Mouse (Mus musculus) bone marrow, adult 2 months (tissue): ENCODE results near the gene B3galt6.

Source experiments
- CTCF ChIP-seq: fragments of 200-500 bp; IDR thresholded peaks from 2 replicates; pipeline ENCODE4 v1.5.1; 2011; ENCODE audit warnings: low read length, control low read depth; ENCODE audit not compliant: control insufficient read depth, insufficient read depth
- POLR2A ChIP-seq: fragments of 200-500 bp; IDR thresholded peaks from 2 replicates; pipeline ENCODE4 v1.6.1; 2011; ENCODE audit warnings: low read depth, mild to moderate bottlenecking, control low read depth, low read length, borderline replicate concordance; ENCODE audit not compliant: control insufficient read depth

DNA sequence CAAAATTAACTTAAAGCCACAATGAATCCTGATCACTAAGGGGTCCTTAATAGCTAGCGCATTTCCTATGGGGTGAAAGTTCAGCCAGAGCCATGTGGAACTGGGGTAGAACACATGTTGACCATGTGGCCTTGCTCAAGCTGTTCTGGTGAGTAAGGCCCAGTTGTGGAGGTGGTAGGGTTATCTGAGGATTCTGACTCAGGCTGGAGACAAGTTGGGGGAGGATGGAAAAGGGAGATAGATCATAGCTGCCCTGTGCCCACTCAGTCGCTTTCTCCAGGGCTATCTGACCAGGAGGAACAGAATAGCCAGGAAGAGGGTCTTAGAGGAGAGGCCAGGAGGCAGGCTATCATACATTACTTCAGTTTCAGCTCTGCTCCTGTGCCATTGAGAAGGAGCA is 22.0 kb upstream of the B3galt6 start:
- TF ChIP-seq CTCF (no peak), POLR2A (no peak)
